Mouse (Mus musculus) adipose tissue, adult 10 weeks (tissue): ENCODE data around the gene Pde6b. TPM values are rescaled to one million over a fixed set of nuclear protein-coding genes. Genes with fewer than 3 reads are reported as not detected.

ENCODE experiments used
- polyA plus RNA-seq: library from polyadenylated mRNA; stranded (reverse); fragments of 350-450 nt; fragmentation: Illumina TruSeq; extraction: RNeasy Lipid Tissue Mini Kit (QIAGEN cat#74804); gene quantifications from one replicate; pipeline ENCODE4 v1.2.3, GENCODE M21; 2014; ENCODE audit warnings: low read depth, low replicate concordance

The Pde6b gene
- not detected for polyA plus RNA-seq

DNA sequence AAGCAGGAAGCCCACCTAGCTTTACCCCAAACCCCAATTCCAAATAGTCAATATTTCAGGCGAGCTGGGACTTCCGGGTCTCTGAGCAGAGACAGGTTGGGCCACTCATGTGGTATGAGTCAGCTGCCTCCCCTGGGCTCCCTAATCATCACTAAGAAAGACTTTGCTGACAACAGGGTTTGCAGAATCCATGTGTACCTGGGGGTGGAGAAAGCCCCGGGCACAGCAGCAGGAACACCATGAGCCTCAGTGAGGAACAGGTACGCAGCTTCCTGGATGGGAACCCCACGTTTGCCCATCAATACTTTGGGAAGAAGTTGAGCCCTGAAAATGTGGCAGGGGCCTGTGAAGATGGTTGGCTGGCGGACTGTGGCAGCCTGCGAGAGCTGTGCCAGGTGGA is at the start of gene Pde6b:
TSS of gene Pde6b (plus strand) at position 191 of the 400 bp plus-strand sequence.

DNA sequence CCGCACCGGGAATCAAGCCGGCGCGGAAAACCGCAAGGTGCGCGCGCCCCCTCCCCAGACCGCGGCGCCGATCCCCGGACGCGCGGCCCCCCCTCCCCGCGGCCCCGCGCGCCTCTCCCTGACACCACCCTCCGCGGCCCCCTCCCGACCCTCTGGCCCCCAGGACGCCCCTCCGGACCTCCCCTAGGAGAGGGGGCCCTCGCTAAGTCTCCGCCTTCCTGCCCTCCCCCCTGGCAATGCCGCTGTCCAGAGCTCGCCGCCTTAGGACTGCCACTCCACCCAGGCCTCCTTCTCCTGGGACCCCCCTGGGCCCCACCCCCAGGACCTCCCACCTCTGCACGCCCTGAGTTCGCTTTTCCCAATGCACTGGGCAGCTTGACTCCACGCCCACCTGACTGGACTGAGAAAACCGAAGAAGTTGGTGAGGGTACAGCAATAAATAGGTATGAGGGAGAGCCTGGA is 20.3 kb upstream of the Pde6b start, which contains the start of gene Gm42517:
TSS of gene Gm42517 (minus strand) at position 52 of the 462 bp plus-strand sequence.

DNA sequence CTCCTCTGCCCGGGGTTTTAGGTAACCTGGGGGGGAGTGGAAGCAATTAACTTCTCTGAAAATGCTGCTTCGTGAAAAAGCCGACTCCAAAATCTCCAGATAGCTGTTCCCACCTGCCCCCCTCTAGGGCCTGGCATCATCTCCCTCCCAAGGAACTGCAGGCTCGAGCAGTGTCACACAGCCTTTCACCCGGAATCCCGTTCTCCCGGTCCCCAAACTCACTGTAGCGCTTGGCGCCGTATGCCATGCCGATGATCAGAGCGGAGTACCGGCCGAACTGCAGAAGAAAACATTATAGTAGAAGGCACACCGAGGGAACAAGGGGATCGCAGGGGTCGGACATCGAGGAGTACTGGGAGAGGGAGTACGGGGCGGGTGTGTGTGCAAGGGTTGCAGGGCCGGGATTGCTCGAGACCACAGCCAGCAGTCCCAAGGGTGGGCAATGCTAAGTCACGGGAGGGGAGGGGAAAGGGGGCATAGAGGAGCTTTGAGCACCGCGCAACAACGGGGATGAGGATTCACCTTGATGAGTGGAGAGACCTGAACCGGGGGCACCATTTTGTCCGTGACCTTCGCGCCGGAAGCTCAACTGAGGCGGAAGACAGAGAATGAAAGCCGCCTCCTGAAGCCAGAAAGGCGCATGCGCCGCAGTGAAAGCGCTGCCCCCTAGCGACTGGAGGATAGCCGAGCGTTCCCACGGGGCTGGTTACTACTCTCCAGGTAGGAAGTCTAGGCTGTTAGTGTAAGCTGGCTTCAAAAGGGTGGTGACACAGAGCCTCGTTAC is 45.8 kb downstream of the Pde6b start, which contains the start of gene Atp5k:
TSS of gene Atp5k (minus strand) at position 645 of the 784 bp plus-strand sequence.

DNA sequence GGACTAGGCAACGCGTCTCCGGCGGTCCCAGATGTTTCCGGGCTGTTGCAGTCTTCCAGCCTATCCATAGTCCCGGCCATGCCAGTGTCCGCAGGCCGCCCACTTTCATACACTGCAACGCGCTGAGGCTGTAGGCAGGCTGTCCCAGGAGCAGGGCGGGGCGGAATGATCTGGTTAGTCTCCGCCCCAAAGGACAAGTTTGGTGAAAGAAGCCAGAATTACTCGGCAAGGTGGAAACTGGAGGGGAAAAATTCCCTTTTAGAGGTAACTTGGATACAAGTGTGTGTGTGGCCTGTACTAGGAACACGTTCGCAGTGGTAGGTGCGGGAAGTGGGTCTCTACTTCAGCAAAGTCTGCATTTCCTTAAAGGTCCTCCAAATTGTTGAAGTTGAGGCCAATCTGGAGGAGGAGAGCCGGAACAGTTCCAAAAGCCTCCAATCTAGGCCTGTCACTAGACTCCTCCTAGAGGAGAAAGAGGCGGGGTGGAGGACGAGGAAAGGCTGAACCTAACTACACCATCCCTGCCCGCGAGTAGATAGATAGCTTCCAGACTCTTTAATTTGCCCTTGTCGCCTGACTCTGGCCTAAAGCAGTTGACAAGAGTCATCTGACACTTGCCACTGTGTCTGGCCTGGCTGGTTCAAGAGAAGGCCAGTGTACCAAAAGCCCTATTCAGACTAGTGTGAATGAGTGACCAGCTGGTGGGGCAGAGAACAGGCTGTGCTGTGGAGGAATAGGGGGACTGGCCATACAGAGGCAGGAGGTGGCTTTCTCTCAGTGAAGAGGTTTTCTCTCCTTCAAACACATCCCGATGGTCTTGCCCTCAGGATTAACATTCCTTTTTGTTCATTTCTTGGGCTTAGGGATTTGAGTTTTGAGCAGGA is 60.8 kb downstream of the Pde6b start, which contains the start of gene Mfsd7a:
TSS of gene Mfsd7a (minus strand) at position 107 of the 884 bp plus-strand sequence.

DNA sequence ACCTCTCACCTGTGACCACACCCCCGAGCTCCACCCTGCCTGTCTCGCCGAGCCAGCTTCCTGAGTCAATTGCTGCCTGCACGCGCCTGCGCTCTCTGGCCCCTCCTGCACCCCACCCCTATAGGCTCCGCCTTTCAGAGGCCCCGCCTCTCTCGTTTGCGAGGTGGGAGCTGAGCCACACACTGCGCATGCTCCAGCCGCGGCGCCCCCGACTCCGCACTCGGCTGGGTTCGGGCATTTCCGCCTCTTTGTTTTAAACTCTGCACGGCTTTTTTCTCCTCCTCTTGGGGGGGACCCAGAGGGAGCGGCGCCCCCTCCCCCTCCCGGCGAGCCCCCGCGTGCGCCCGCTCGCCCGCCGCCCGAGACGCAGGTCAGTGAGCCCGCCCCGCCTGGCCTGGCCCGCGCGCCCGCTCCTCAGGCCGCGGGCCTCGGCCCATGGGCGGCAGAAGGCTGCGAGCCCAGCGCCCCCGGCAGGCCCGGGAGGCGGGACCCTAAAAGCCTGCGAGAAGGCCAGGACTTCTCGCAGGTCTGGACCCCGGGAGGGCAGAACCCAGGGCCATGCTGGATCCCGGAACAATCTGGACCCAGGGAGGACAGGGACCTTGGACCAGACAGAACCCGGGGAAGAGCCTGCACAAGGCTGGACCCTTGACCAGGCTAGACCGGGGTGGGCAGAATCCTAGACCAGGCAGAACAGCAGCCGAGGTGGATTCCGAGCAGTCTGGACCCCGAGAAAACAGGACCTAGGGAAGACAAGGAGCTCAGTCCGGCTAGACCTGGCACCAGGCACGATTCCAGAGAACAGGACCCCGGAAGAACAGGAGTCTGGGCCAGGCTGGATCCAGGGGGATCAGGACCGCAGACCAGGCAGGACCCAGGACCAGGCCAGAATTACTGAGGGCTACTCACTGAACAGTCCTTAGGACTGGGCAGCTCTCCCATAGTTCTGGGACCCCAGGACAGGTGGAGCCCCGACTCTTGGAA is 73.2 kb downstream of the Pde6b start, which contains the start of gene Pcgf3:
TSS of gene Pcgf3 (plus strand) at position 151 of the 984 bp plus-strand sequence.

Other genes starting within 250 kb of the Pde6b start
- gene Dr1, start 119.5 kb upstream of the Pde6b start, polyA plus RNA-seq, result 23.2 TPM
- 11.9 TPM for gene Pigg, start 75.8 kb upstream of the Pde6b start, polyA plus RNA-seq
- gene Gm42517, start 20.5 kb upstream of the Pde6b start, polyA plus RNA-seq, result 1.7 TPM
- gene Atp5k, start 46.1 kb downstream of the Pde6b start, polyA plus RNA-seq, result 435 TPM
- gene Mfsd7a, start 60.5 kb downstream of the Pde6b start, polyA plus RNA-seq, result 5.0 TPM
- gene Pcgf3, start 72.8 kb downstream of the Pde6b start, polyA plus RNA-seq, result 11.3 TPM
- 0.67 TPM for gene Cplx1, start 161.6 kb downstream of the Pde6b start, polyA plus RNA-seq
- 66.0 TPM for gene Gak, start 241.4 kb downstream of the Pde6b start, polyA plus RNA-seq
- 34.5 TPM for gene Tmem175, start 241.4 kb downstream of the Pde6b start, polyA plus RNA-seq